Mouse (Mus musculus) E14TG2a.4 (cell line): ENCODE measurements around the gene Tmod2.

Experiments used
- H3K27me3 ChIP-seq: 2 replicates; pipeline ENCODE4 v1.6.1; 2014; ENCODE audit warnings: low read length, control low read depth; ENCODE audit not compliant: insufficient read depth
- H3K36me3 ChIP-seq: 2 replicates; pipeline ENCODE4 v1.6.1; 2014; ENCODE audit warnings: low read length, control low read depth; ENCODE audit not compliant: insufficient read depth
- H3K4me1 ChIP-seq: replicated peaks from 2 replicates; pipeline ENCODE4 v1.6.1; 2014; ENCODE audit warnings: low read depth, low read length, control low read depth
- H3K4me3 ChIP-seq: replicated peaks from 2 replicates; pipeline ENCODE4 v1.5.1; 2014; ENCODE audit warnings: mild to moderate bottlenecking, low read length
- H3K9me3 ChIP-seq: 2 replicates; pipeline ENCODE4 v1.6.1; 2014; ENCODE audit warnings: low read length, control low read depth
- CTCF ChIP-seq: conservative IDR thresholded peaks from 2 replicates; pipeline ENCODE4 v1.5.1; 2014; ENCODE audit warnings: low read length
- NANOG ChIP-seq: IDR thresholded peaks from 2 replicates; pipeline ENCODE4 v1.6.1; 2014; ENCODE audit warnings: borderline replicate concordance, low read length, mixed read lengths
- POU5F1 ChIP-seq: IDR thresholded peaks from 2 replicates; pipeline ENCODE4 v1.6.1; 2014; ENCODE audit warnings: low read length, borderline replicate concordance

Tmod2 gene

DNA sequence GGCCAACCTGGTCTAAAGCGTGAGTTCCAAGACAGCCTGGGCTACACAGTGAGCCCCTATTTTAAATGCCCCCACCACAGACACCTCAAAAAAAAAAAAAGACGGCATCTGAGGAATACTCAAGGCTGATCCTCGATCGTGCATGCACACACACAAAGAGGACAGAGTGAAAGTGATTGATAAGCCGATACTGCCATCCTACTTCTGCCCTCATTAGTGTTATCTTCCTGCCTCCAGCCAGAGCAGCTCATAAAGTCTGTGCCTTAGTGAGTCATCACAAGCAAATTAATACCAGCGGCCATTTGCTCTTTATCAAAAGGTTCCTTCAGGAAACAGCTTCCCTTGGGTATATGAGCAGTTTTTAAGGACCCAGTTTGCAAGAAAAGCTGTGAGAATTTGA lies 47.5 kb downstream of the Tmod2 start:
- Histone ChIP-seq H3K9me3 (no peaks in the 10 kb centered on the region), H3K4me3 (no peak overlapping the region), H3K4me1 (peaks cover 27% of the 10 kb centered on the region), H3K27me3 (peaks cover 40% of the 10 kb centered on the region), H3K36me3 (no peaks in the 10 kb centered on the region)
- TF ChIP-seq NANOG = no peak
- no peak for TF ChIP-seq CTCF

DNA sequence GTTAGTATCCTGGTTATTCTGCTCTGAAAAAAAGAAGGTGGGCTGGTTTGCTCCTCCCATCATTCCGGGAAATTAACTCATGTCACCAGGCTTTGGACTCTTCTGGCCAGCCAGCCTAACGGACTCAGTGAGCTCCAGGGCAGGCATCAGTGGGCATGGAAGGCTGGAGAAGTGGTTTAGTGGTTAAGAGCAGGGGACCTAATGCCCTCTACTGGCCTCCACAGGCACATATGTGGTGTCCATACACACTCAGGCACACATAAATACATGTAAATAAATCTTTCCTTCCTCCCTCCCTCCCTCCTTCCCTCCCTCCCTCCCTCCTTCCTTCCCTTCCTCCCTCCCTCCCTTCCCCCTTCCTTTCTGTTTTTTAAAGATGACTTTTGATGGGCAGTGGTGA lies 47.9 kb downstream of the Tmod2 start:
- Histone ChIP-seq H3K4me3 (no peak overlapping the region), H3K4me1 (peaks cover 31% of the 10 kb centered on the region), H3K36me3 (no peaks in the 10 kb centered on the region), H3K27me3 (peaks cover 36% of the 10 kb centered on the region), H3K9me3 (no peaks in the 10 kb centered on the region)
- TF ChIP-seq NANOG = no peak
- no peak for TF ChIP-seq CTCF
- TF ChIP-seq POU5F1 = no peak

DNA sequence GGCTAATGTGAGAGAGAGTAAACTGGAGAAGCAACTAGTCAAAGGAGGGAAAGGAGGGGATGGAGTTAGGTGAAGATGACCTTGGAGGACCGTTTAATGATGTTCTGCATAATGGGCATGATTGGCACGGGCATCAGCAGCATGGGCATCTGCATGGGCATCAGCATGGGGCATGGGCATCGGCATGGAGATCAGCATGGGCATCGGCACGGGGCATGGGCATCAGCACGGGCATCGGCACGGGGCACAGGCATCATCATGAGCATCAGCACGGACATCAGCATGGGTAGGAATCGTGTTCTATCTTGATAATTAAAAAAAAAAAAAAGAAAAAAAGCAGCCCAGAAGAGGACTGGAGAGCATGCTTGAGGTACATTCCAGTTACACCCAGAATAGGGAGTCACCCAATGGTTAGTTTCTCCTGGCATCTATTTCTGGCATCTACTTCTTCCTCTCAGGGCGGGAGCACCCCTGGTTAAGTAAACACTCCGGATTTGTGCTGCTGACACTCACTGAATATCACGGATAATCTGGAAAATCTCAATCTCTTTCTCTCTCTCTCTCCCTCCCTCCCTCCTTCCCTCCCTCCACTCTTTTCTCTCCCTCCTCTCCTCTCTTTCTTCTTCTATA lies 50.0 kb downstream of the Tmod2 start:
- Histone ChIP-seq H3K4me1 (peaks cover 31% of the 10 kb centered on the region), H3K36me3 (no peaks in the 10 kb centered on the region), H3K27me3 (peaks cover 26% of the 10 kb centered on the region), H3K4me3 (no peak overlapping the region), H3K9me3 (no peaks in the 10 kb centered on the region)
- no peak for TF ChIP-seq CTCF
- no peak for TF ChIP-seq POU5F1
- no peak for TF ChIP-seq NANOG

DNA sequence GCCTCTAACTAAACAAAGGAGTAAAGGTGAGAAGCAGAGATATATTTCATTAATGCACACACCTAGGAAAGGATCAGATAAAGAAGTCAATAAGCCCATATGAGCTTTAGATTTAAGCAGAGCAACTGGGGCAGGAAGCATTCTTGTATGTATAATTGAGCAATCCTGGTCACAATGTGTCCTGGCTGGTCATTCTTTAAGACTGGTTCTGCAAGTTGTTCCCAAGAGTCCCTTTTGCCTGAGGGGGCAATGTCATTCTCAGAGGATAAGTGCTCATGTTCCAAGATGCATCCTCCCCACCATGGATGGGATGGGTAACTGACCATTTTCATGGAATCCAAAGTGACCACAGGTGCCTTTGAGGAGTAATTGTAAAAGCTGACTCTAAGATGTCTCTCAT lies 50.8 kb downstream of the Tmod2 start:
- Histone ChIP-seq H3K27me3 (peaks cover 26% of the 10 kb centered on the region), H3K4me3 (no peak overlapping the region), H3K4me1 (peaks cover 27% of the 10 kb centered on the region), H3K36me3 (no peaks in the 10 kb centered on the region), H3K9me3 (no peaks in the 10 kb centered on the region)
- no peak for TF ChIP-seq NANOG
- TF ChIP-seq CTCF = no peak
- TF ChIP-seq POU5F1 = no peak

DNA sequence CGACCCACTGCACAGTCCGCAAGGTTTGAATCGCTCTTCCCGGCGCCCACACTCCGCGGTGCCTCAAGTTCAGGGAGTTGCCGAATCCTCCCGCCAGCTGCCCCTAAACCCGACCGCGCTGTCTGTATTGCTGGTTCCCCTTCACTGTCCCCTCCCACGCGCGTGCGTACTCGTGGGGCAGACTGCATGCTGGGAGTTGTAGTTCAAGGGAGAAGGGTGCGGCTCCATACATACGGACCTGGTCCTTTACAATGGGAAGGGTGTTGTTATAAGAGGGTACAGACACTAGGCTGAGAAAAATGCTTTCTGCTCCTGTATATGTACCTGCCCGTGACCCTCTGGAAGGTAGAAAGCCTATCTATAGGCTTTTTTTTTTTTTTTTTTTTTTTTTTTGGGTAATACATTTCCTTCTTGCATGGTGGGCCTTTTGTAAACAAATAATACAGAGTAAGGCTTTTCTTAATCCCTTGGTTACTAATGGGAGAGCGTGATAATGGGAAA lies 51.6 kb downstream of the Tmod2 start, which contains the start of gene Tmod3:
Gene Tmod3 (minus strand): TSS at position 146 of the 501 bp plus-strand sequence.
- Histone ChIP-seq H3K4me3 (peak within 1 kb of the TSS; percentile 93), H3K4me1 (peaks cover 21% of the 10 kb centered on the region), H3K36me3 (no peaks in the 10 kb centered on the region), H3K27me3 (peaks cover 26% of the 10 kb centered on the region), H3K9me3 (no peaks in the 10 kb centered on the region)
- no peak for TF ChIP-seq POU5F1
- no peak for TF ChIP-seq NANOG
- TF ChIP-seq CTCF = no peak

DNA sequence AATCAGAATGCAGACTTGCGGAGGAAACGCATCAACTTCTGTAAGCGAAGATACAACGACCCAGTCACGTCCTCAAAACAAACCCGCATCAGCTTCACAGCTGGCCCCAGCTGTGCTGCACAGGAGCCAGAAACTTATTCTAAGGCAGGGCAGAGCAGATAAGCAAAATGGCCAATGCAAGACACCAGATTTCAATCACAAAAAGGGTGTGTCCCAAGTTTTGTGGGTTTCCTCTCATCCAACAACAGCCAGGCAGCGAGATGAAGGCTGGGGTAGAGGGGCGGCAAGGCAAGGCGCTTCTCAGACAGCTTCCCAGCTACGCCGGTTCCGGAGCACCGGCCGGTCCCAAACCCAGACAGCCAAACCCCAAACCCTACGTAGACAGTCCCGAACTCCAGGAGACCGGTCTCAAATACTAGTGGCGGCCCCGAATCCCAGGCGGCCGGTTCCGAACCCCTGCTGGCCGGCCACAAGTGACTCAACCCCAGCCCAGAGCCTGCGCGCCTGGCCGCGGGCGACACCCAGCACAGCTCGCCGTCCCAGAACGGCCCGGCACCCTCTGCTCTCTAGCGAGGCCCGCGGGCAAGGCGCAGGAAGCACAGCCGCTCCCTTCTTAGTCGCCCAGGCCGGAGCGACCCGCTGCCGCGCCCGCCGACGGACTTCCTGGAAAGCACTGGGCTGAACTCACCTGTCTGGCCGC lies 52.2 kb downstream of the Tmod2 start:
- Histone ChIP-seq H3K27me3 (peaks cover 22% of the 10 kb centered on the region), H3K4me3 (peak overlapping the region; percentile 93), H3K9me3 (no peaks in the 10 kb centered on the region), H3K36me3 (no peaks in the 10 kb centered on the region), H3K4me1 (peaks cover 19% of the 10 kb centered on the region)
- TF ChIP-seq NANOG = no peak
- TF ChIP-seq CTCF = no peak
- TF ChIP-seq POU5F1 = no peak

DNA sequence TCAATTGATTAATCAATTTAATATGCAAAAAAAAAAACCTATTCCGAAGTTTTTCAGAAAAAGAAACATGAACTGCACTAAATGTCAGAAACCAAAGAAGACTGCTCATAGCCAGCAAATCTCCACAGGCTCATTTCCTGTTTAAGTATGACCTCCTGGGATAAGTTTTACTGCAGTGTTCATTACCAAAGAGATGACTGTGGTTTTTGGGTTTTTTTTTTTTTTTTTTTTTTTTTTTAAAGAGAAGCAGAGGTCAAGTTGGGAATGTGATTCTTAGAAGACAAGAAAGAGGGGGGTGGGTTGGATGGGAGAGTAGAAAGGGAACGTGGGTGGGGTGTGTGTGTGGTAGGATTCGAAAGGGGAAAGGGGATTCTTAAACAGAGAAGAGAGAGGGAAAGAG lies 52.8 kb downstream of the Tmod2 start:
- Histone ChIP-seq H3K27me3 (peaks cover 17% of the 10 kb centered on the region), H3K36me3 (no peaks in the 10 kb centered on the region), H3K4me1 (peaks cover 21% of the 10 kb centered on the region), H3K4me3 (peak overlapping the region; percentile 93), H3K9me3 (no peaks in the 10 kb centered on the region)
- TF ChIP-seq NANOG (no peak), CTCF (no peak), POU5F1 (no peak)

DNA sequence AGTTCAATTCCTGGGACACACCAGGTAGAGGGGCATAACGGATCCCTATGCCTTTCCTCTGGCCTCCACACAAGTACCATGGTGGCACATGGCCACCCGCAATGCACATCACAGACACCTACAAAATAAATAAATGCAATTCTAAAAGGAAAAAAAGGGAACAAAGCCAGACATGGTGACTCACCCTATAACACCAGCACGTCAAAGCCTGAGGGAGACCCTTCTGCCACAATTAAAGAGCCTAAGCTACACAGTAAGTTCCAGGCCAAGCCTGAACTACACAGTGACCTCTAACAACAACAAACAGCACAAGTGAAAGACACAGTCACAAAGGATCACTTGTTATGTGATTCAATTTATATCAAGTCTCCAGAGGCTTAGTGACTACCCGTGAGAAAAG lies 57.4 kb downstream of the Tmod2 start:
- H3K4me3 ChIP-seq = no peak overlapping the region
- no peaks in the 10 kb centered on the region for H3K36me3 ChIP-seq
- H3K4me1 ChIP-seq = peaks cover 41% of the 10 kb centered on the region
- no peaks in the 10 kb centered on the region for H3K27me3 ChIP-seq
- H3K9me3 ChIP-seq = no peaks in the 10 kb centered on the region
- TF ChIP-seq NANOG (no peak), CTCF (no peak), POU5F1 (no peak)
